Mouse (Mus musculus) testis, postnatal 10 days (tissue): ENCODE measurements around the gene Sf3a3.

Experiments used
- DNase-seq: peaks from one replicate; pipeline ENCODE4 v3.0.0; 2021; ENCODE audit warnings: low spot score

Gene Sf3a3

GRCm38 (mm10) chr4:124781361-124781760 lies 66.8 kb downstream of the Sf3a3 start:
- DNase-seq: no peak
